Mouse (Mus musculus) MEL (cell line): ENCODE results near the gene Zfp131. TPM values are rescaled to one million over a fixed set of nuclear protein-coding genes. Genes with fewer than 3 reads are reported as not detected.

Experiments used
- DNase-seq: peaks from one replicate; pipeline ENCODE4 v3.0.0; 2011; ENCODE audit warnings: low read depth, low spot score
- H3K27ac ChIP-seq: 2 replicates; pipeline ENCODE4 v1.5.1; 2012; ENCODE audit warnings: low read depth, mild to moderate bottlenecking, control low read depth, low read length, moderate library complexity; ENCODE audit not compliant: control insufficient read depth
- H3K27me3 ChIP-seq, 2 experiments: fragments of 150-350 bp in 1 of 2; sonication (generic) in 1 of 2; 2 replicates each; pipeline ENCODE4 v1.6.1; 2012; ENCODE audit warnings: low read length in 2 of 2, mild to moderate bottlenecking in 2 of 2, improper control_type of control experiment in 1 of 2, moderate library complexity in 1 of 2; ENCODE audit not compliant: insufficient read depth in 2 of 2, control insufficient read depth in 1 of 2
- H3K36me3 ChIP-seq, 2 experiments: 2 replicates each; pipeline ENCODE4 v1.6.1; 2012 to 2014; ENCODE audit warnings: low read length in 2 of 2, improper control_type of control experiment in 1 of 2, inconsistent platforms in 1 of 2, mild to moderate bottlenecking in 1 of 2; ENCODE audit not compliant: insufficient read depth in 2 of 2, control insufficient read depth in 1 of 2
- H3K4me1 ChIP-seq, 2 experiments: fragments of 150-350 bp in 1 of 2; sonication (generic) in 1 of 2; 2 replicates each; pipeline ENCODE4 v1.6.1; 2012; ENCODE audit warnings: low read length in 2 of 2, improper control_type of control experiment in 1 of 2, mild to moderate bottlenecking in 1 of 2; ENCODE audit not compliant: insufficient read depth in 2 of 2, control insufficient read depth in 1 of 2
- H3K4me3 ChIP-seq, 2 experiments: fragments of 150-350 bp in 1 of 2; sonication (generic) in 1 of 2; 2 replicates each; pipeline ENCODE4 v1.5.1; 2012; ENCODE audit warnings: low read depth in 2 of 2, low read length in 2 of 2, mild to moderate bottlenecking in 2 of 2, moderate library complexity in 2 of 2, control low read depth in 1 of 2, improper control_type of control experiment in 1 of 2; ENCODE audit not compliant: control insufficient read depth in 1 of 2, insufficient read depth in 1 of 2
- H3K79me2 ChIP-seq: 2 replicates; pipeline ENCODE4 v1.6.1; 2012; ENCODE audit warnings: mild to moderate bottlenecking, low read length, moderate library complexity; ENCODE audit not compliant: control insufficient read depth, poor library complexity, insufficient read depth
- H3K9ac ChIP-seq: 2 replicates; pipeline ENCODE4 v1.6.1; 2012; ENCODE audit warnings: low read depth, mild to moderate bottlenecking, control low read depth, low read length, moderate library complexity; ENCODE audit not compliant: control insufficient read depth, poor library complexity, severe bottlenecking
- H3K9me3 ChIP-seq: fragments of 150-350 bp; sonication (generic); replicated peaks from 2 replicates; pipeline ENCODE4 v1.6.1; 2012; ENCODE audit warnings: mild to moderate bottlenecking, low read length, improper control_type of control experiment, moderate library complexity; ENCODE audit not compliant: insufficient read depth
- BHLHE40 ChIP-seq: IDR thresholded peaks from 2 replicates; pipeline ENCODE4 v1.6.1; 2012; ENCODE audit warnings: low read depth, mild to moderate bottlenecking, inconsistent platforms, low read length, improper control_type of control experiment, borderline replicate concordance
- CHD1 ChIP-seq: IDR thresholded peaks from 2 replicates; pipeline ENCODE4 v1.6.1; 2012; ENCODE audit warnings: low read depth, mild to moderate bottlenecking, inconsistent platforms, low read length, improper control_type of control experiment
- CHD2 ChIP-seq: IDR thresholded peaks from 2 replicates; pipeline ENCODE4 v1.6.1; 2011; ENCODE audit warnings: low read length, improper control_type of control experiment
- CTCF ChIP-seq, 3 experiments: IDR thresholded peaks in 2 of 3; conservative IDR thresholded peaks in 1 of 3; 2 replicates each; pipeline ENCODE4 v1.5.1; 2011 to 2012; ENCODE audit warnings: low read length in 3 of 3, low read depth in 2 of 3, mild to moderate bottlenecking in 2 of 3, improper control_type of control experiment in 1 of 3, inconsistent platforms in 1 of 3, mixed read lengths in 1 of 3, moderate library complexity in 1 of 3; ENCODE audit not compliant: control insufficient read depth in 1 of 3, insufficient read depth in 1 of 3, poor library complexity in 1 of 3, severe bottlenecking in 1 of 3
- EP300 ChIP-seq, 2 experiments: IDR thresholded peaks; 2 replicates each; pipeline ENCODE4 v1.6.1; 2011; ENCODE audit warnings: improper control_type of control experiment in 2 of 2, low read length in 2 of 2, low read depth in 1 of 2, mild to moderate bottlenecking in 1 of 2
- ETS1 ChIP-seq: IDR thresholded peaks from 2 replicates; pipeline ENCODE4 v1.6.1; 2012; ENCODE audit warnings: low read depth, mild to moderate bottlenecking, inconsistent platforms, low read length, improper control_type of control experiment, moderate library complexity
- GABPA ChIP-seq: IDR thresholded peaks from 2 replicates; pipeline ENCODE4 v1.6.1; 2012; ENCODE audit warnings: low read depth, mild to moderate bottlenecking, inconsistent platforms, low read length, improper control_type of control experiment, moderate library complexity
- GATA1 ChIP-seq: IDR thresholded peaks from 2 replicates; pipeline ENCODE4 v1.6.1; 2011; ENCODE audit warnings: low read depth, low read length, improper control_type of control experiment
- JUND ChIP-seq: IDR thresholded peaks from 2 replicates; pipeline ENCODE4 v1.6.1; 2011; ENCODE audit warnings: low read depth, mild to moderate bottlenecking, improper control_type of control experiment, low read length
- KAT2A ChIP-seq: conservative IDR thresholded peaks from 2 replicates; pipeline ENCODE4 v1.6.1; 2012; ENCODE audit warnings: low read depth, low read length, improper control_type of control experiment, inconsistent platforms
- MAX ChIP-seq: IDR thresholded peaks from 2 replicates; pipeline ENCODE4 v1.6.1; 2011; ENCODE audit warnings: low read length, improper control_type of control experiment
- MEF2A ChIP-seq: IDR thresholded peaks from 2 replicates; pipeline ENCODE4 v1.6.1; 2014; ENCODE audit warnings: low read depth, mild to moderate bottlenecking, inconsistent platforms, low read length, improper control_type of control experiment; ENCODE audit not compliant: poor library complexity, insufficient replicate concordance, severe bottlenecking; ENCODE audit errors: extremely low read depth
- MXI1 ChIP-seq: IDR thresholded peaks from 2 replicates; pipeline ENCODE4 v1.6.1; 2011; ENCODE audit warnings: mild to moderate bottlenecking, low read depth, low read length, improper control_type of control experiment
- MYB ChIP-seq: IDR thresholded peaks from 2 replicates; pipeline ENCODE4 v1.6.1; 2011; ENCODE audit warnings: mild to moderate bottlenecking, low read depth, low read length, improper control_type of control experiment
- NELFE ChIP-seq: IDR thresholded peaks from 2 replicates; pipeline ENCODE4 v1.6.1; 2011; ENCODE audit warnings: low read depth, low read length, improper control_type of control experiment
- NRF1 ChIP-seq: IDR thresholded peaks from 2 replicates; pipeline ENCODE4 v1.6.1; 2014; ENCODE audit warnings: low read depth, mild to moderate bottlenecking, inconsistent platforms, low read length, improper control_type of control experiment, moderate library complexity; ENCODE audit not compliant: poor library complexity, insufficient read depth, severe bottlenecking
- POLR2A ChIP-seq, 2 experiments: IDR thresholded peaks; 2 replicates each; pipeline ENCODE4 v1.6.1; 2011 to 2012; ENCODE audit warnings: low read length in 2 of 2, mild to moderate bottlenecking in 2 of 2, control low read depth in 1 of 2, improper control_type of control experiment in 1 of 2, low read depth in 1 of 2, moderate library complexity in 1 of 2; ENCODE audit not compliant: control insufficient read depth in 1 of 2, insufficient read depth in 1 of 2, poor library complexity in 1 of 2
- POLR2AphosphoS5 ChIP-seq: IDR thresholded peaks from 2 replicates; pipeline ENCODE4 v1.6.1; 2012; ENCODE audit warnings: low read depth, borderline replicate concordance, mild to moderate bottlenecking, inconsistent platforms, low read length, moderate library complexity, mixed read lengths
- RAD21 ChIP-seq: IDR thresholded peaks from 2 replicates; pipeline ENCODE4 v1.6.1; 2011; ENCODE audit warnings: mild to moderate bottlenecking, low read depth, low read length, improper control_type of control experiment
- RCOR1 ChIP-seq: IDR thresholded peaks from 2 replicates; pipeline ENCODE4 v1.6.1; 2012; ENCODE audit warnings: low read depth, mild to moderate bottlenecking, inconsistent platforms, low read length, improper control_type of control experiment
- SIN3A ChIP-seq: IDR thresholded peaks from 2 replicates; pipeline ENCODE4 v1.6.1; 2012; ENCODE audit warnings: low read length, improper control_type of control experiment, inconsistent platforms
- SMC3 ChIP-seq: IDR thresholded peaks from 2 replicates; pipeline ENCODE4 v1.6.1; 2011; ENCODE audit warnings: low read depth, low read length, improper control_type of control experiment
- TAL1 ChIP-seq: IDR thresholded peaks from 2 replicates; pipeline ENCODE4 v1.6.1; 2012; ENCODE audit warnings: mild to moderate bottlenecking, inconsistent platforms, low read length, moderate library complexity, mixed read lengths
- TBP ChIP-seq: IDR thresholded peaks from 2 replicates; pipeline ENCODE4 v1.8.0; 2011; ENCODE audit warnings: low read depth, low read length, improper control_type of control experiment
- TCF12 ChIP-seq: IDR thresholded peaks from 2 replicates; pipeline ENCODE4 v1.6.1; 2014; ENCODE audit warnings: low read depth, mild to moderate bottlenecking, inconsistent platforms, low read length, improper control_type of control experiment, moderate library complexity
- UBTF ChIP-seq: IDR thresholded peaks from 2 replicates; pipeline ENCODE4 v1.6.1; 2012; ENCODE audit warnings: low read depth, mild to moderate bottlenecking, inconsistent platforms, low read length, improper control_type of control experiment, moderate library complexity, borderline replicate concordance; ENCODE audit not compliant: insufficient read depth
- USF1 ChIP-seq: IDR thresholded peaks from 2 replicates; pipeline ENCODE4 v1.6.1; 2014; ENCODE audit warnings: low read depth, mild to moderate bottlenecking, inconsistent platforms, low read length, improper control_type of control experiment, moderate library complexity
- ZC3H11A ChIP-seq: IDR thresholded peaks from 2 replicates; pipeline ENCODE4 v1.6.1; 2012; ENCODE audit warnings: low read depth, mild to moderate bottlenecking, inconsistent platforms, low read length, improper control_type of control experiment
- ZKSCAN1 ChIP-seq: IDR thresholded peaks from 2 replicates; pipeline ENCODE4 v1.6.1; 2012; ENCODE audit warnings: low read depth, mild to moderate bottlenecking, inconsistent platforms, low read length, improper control_type of control experiment, moderate library complexity
- ZMIZ1 ChIP-seq: IDR thresholded peaks from 2 replicates; pipeline ENCODE4 v1.6.1; 2012; ENCODE audit warnings: low read depth, mild to moderate bottlenecking, inconsistent platforms, low read length, improper control_type of control experiment, moderate library complexity
- ZNF384 ChIP-seq: IDR thresholded peaks from 2 replicates; pipeline ENCODE4 v1.6.1; 2012; ENCODE audit warnings: low read depth, mild to moderate bottlenecking, inconsistent platforms, low read length, improper control_type of control experiment
- polyA plus RNA-seq, 2 experiments: library from polyadenylated mRNA; stranded (reverse) in 1 of 2; unstranded in 1 of 2; fragments of >175 nt in 1 of 2; fragments of >200 nt in 1 of 2; gene quantifications; 2 replicates each; pipeline versions ENCODE4 v1.2.1 to v1.2.4; 2012; ENCODE audit warnings: low replicate concordance in 2 of 2, low read depth in 1 of 2; ENCODE audit not compliant: insufficient read length in 2 of 2, insufficient read depth in 1 of 2, missing spikeins in 1 of 2
- total RNA-seq: library from RNA; depleted of rRNA; stranded (reverse); fragments of 300-350 nt; gene quantifications from 2 replicates; pipeline ENCODE4 v1.2.3, GENCODE M21; 2012

Gene Zfp131
- total and polyA plus RNA-seq, 3 experiments: 40.3 to 250 (median 152) TPM

DNA sequence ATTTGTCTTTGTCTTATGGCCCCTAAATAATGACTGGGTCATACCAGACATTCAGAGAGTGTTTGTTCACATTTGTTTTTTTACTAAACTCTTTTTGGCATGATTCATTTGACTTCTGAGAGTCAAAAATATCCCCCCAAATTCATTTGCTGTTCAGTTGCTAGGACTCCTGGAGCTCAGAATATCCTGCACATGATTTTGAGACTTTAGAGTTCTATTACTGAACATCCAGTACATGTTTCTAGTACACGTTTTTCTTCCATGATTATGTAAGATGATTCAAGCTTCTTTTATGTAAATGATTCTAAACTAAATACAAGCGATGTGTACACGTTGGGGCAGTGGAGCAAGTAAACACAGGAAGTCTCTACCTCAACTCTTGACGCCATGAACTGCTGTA is 7.0 kb upstream of the Zfp131 start:
- Histone ChIP-seq H3K27ac (no peak overlapping the region), H3K9ac (no peak overlapping the region), H3K36me3 (no peaks in the 10 kb centered on the region), H3K79me2 (no peaks in the 10 kb centered on the region), H3K4me1 (no peaks in the 10 kb centered on the region), H3K4me3 (no peak overlapping the region), H3K9me3 (no peaks in the 10 kb centered on the region), H3K27me3 (no peaks in the 10 kb centered on the region)
- DNase-seq: no peak
- TF ChIP-seq USF1 (no peak), UBTF (no peak), ZKSCAN1 (no peak), NELFE (no peak), POLR2AphosphoS5 (no peak), CTCF (IDR thresholded peaks at IDR 0.05 in 2 of 3, conservative IDR thresholded peaks at IDR 0.05 in 1 of 3; ENCODE audit: control insufficient read depth in 1 of 3, insufficient read depth in 1 of 3, low read depth in 2 of 3, low read length in 3 of 3, poor library complexity in 1 of 3, severe bottlenecking in 1 of 3) (no peak), ETS1 (no peak), CHD2 (no peak), ZMIZ1 (no peak), JUND (no peak), POLR2A (IDR thresholded peaks at IDR 0.05; ENCODE audit: control insufficient read depth in 1 of 2, insufficient read depth in 1 of 2, low read depth in 1 of 2, low read length in 2 of 2, poor library complexity in 1 of 2) (no peak), SMC3 (no peak), RCOR1 (no peak), SIN3A (no peak), GABPA (no peak), EP300 (IDR thresholded peaks at IDR 0.05; ENCODE audit: low read depth in 1 of 2, low read length in 2 of 2) (no peak), RAD21 (no peak), TAL1 (no peak)

DNA sequence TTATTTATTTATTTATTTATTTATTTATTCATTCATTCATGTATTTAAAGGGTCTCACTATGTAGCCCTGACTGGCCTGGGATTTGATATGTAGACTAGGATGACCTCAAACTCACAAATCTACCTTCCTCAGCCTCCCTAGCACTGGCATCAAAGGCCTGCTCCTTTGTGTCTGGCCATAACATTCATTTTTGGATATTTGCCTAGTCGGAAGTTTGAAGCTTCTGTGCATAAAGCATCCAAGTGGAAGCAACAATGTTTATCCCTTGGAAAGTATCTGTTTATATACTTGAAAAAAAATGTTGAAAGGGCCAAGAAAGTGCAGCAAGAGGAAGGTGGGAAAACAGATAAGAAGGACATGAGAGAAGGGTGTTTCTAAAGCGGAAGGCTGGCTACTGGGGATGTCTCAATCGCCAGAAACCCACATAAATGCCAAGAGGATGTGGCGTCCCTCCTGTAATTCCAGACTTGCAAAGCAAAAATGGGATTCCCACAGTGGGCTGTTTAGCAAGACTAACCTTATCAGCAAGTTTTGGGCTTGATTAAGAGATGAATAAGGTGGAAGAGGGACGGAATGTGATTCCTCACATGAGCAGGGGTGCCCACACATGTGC is 2.2 kb upstream of the Zfp131 start:
- Histone ChIP-seq H3K9ac (no peak overlapping the region), H3K9me3 (no peaks in the 10 kb centered on the region), H3K4me1 (peaks cover 3 to 13% of the 10 kb centered on the region in 2 experiments; a peak in 3 of 4 replicates), H3K27ac (no peak overlapping the region), H3K4me3 (no peak overlapping the region), H3K36me3 (peaks cover 6 to 20% of the 10 kb centered on the region in 2 experiments), H3K27me3 (no peaks in the 10 kb centered on the region), H3K79me2 (peaks cover 28% of the 10 kb centered on the region)
- TF ChIP-seq MAX (no peak), CTCF (IDR thresholded peaks at IDR 0.05 in 2 of 3, conservative IDR thresholded peaks at IDR 0.05 in 1 of 3; ENCODE audit: control insufficient read depth in 1 of 3, insufficient read depth in 1 of 3, low read depth in 2 of 3, low read length in 3 of 3, poor library complexity in 1 of 3, severe bottlenecking in 1 of 3) (no peak), KAT2A (no peak), ZKSCAN1 (no peak), BHLHE40 (no peak), GATA1 (no peak), MEF2A (no peak), POLR2A (IDR thresholded peaks at IDR 0.05; ENCODE audit: control insufficient read depth in 1 of 2, insufficient read depth in 1 of 2, low read depth in 1 of 2, low read length in 2 of 2, poor library complexity in 1 of 2) (no peak), UBTF (no peak), NELFE (no peak), CHD1 (no peak), SMC3 (no peak), TBP (no peak), TCF12 (no peak), NRF1 (no peak), ZNF384 (no peak), MYB (no peak), MXI1 (no peak), RAD21 (no peak), ZC3H11A (no peak)
- no peak for DNase-seq
